Mouse (Mus musculus) G1E (cell line): ENCODE results near the gene Ttbk1.

Source experiments
- CTCF ChIP-seq: IDR thresholded peaks from 2 replicates; pipeline ENCODE4 v1.5.1; 2012; ENCODE audit warnings: low read depth, low read length, inconsistent platforms, mixed read lengths
- GATA2 ChIP-seq: IDR thresholded peaks from 2 replicates; pipeline ENCODE4 v1.6.1; 2012; ENCODE audit warnings: low read depth, low read length, inconsistent platforms, borderline replicate concordance

- TF ChIP-seq CTCF (peak; percentile 41; the same call in 1 of the 2 replicates), GATA2 (no peak)
These were observed 94.5 kb downstream of the Ttbk1 start for GRCm38 (mm10) chr17:46393012-46393411.
